Mouse (Mus musculus): ENCODE results near the gene Ss18l1. TPM values are rescaled to one million over a fixed set of nuclear protein-coding genes. Genes with fewer than 3 reads are reported as not detected.
A peak's percentile ranks its signal among the peaks of the same experiment; 100 is the strongest.

Gene Ss18l1
- polyA plus RNA-seq, 1 experiment from 2014 or later = 4.3 TPM

GRCm38 (mm10) chr2:180017632-180018031, 24.7 kb upstream of the Ss18l1 start:
- ATAC-seq (ENCODE audit: insufficient read depth, low FRiP score) = no peak
- Histone ChIP-seq H3K27me3 (ENCODE audit: control insufficient read depth, insufficient read depth, low read length) (peaks cover 6% of the 10 kb centered on the region), H3K9me3 (replicated peaks; ENCODE audit: control insufficient read depth, low read length) (no peaks in the 10 kb centered on the region), H3K9ac (ENCODE audit: low read length) (no peak overlapping the region), H3K27ac (ENCODE audit: low read length) (peak overlapping the region; percentile 44; the same call in 1 of the 2 replicates), H3K4me1 (ENCODE audit: control insufficient read depth, insufficient read depth, low read length) (peaks cover 14% of the 10 kb centered on the region), H3K4me2 (ENCODE audit: low read depth, low read length) (no peak overlapping the region), H3K4me3 (replicated peaks; ENCODE audit: low read length) (no peak overlapping the region), H3K36me3 (ENCODE audit: control insufficient read depth, insufficient read depth, low read length) (no peaks in the 10 kb centered on the region)
- 33% methylated on average over 4 of the region's 4 CpGs for WGBS

- Histone ChIP-seq H3K27ac (ENCODE audit: low read length) (no peak overlapping the region), H3K36me3 (ENCODE audit: control insufficient read depth, insufficient read depth, low read length) (no peaks in the 10 kb centered on the region), H3K9ac (ENCODE audit: low read length) (no peak overlapping the region), H3K4me1 (ENCODE audit: control insufficient read depth, insufficient read depth, low read length) (peaks cover 14% of the 10 kb centered on the region), H3K4me3 (replicated peaks; ENCODE audit: low read length) (no peak overlapping the region), H3K4me2 (ENCODE audit: low read depth, low read length) (no peak overlapping the region), H3K27me3 (ENCODE audit: control insufficient read depth, insufficient read depth, low read length) (peaks cover 8% of the 10 kb centered on the region), H3K9me3 (replicated peaks; ENCODE audit: control insufficient read depth, low read length) (no peaks in the 10 kb centered on the region)
- WGBS = 88% methylated on average over 9 of the region's 9 CpGs
- no peak for ATAC-seq (ENCODE audit: insufficient read depth, low FRiP score)
These were observed 23.7 kb upstream of the Ss18l1 start for GRCm38 (mm10) chr2:180018573-180018972.

- H3K27ac ChIP-seq (ENCODE audit: low read length) = no peak overlapping the region
- H3K4me2 ChIP-seq (ENCODE audit: low read depth, low read length) = no peak overlapping the region
- WGBS = 72% methylated on average over 7 of the region's 7 CpGs
- no peak overlapping the region for H3K9ac ChIP-seq (ENCODE audit: low read length)
- peaks cover 8% of the 10 kb centered on the region for H3K27me3 ChIP-seq (ENCODE audit: control insufficient read depth, insufficient read depth, low read length)
- H3K36me3 ChIP-seq (ENCODE audit: control insufficient read depth, insufficient read depth, low read length) = no peaks in the 10 kb centered on the region
- H3K4me1 ChIP-seq (ENCODE audit: control insufficient read depth, insufficient read depth, low read length) = peaks cover 17% of the 10 kb centered on the region
- no peak overlapping the region for H3K4me3 ChIP-seq (replicated peaks; ENCODE audit: low read length)
- H3K9me3 ChIP-seq (replicated peaks; ENCODE audit: control insufficient read depth, low read length) = no peaks in the 10 kb centered on the region
- no peak for ATAC-seq (ENCODE audit: insufficient read depth, low FRiP score)
These were observed 22.1 kb upstream of the Ss18l1 start for GRCm38 (mm10) chr2:180020091-180020661.

GRCm38 (mm10) chr2:180020919-180021318, 21.4 kb upstream of the Ss18l1 start:
- Histone ChIP-seq H3K4me3 (replicated peaks; ENCODE audit: low read length) (no peak overlapping the region), H3K9me3 (replicated peaks; ENCODE audit: control insufficient read depth, low read length) (no peaks in the 10 kb centered on the region), H3K27me3 (ENCODE audit: control insufficient read depth, insufficient read depth, low read length) (peaks cover 8% of the 10 kb centered on the region), H3K36me3 (ENCODE audit: control insufficient read depth, insufficient read depth, low read length) (no peaks in the 10 kb centered on the region), H3K27ac (ENCODE audit: low read length) (no peak overlapping the region), H3K9ac (ENCODE audit: low read length) (no peak overlapping the region), H3K4me2 (ENCODE audit: low read depth, low read length) (no peak overlapping the region), H3K4me1 (ENCODE audit: control insufficient read depth, insufficient read depth, low read length) (peaks cover 20% of the 10 kb centered on the region)
- WGBS = 73% methylated on average over 8 of the region's 8 CpGs
- no peak for ATAC-seq (ENCODE audit: insufficient read depth, low FRiP score)

- peaks cover 24% of the 10 kb centered on the region for H3K4me1 ChIP-seq (ENCODE audit: control insufficient read depth, insufficient read depth, low read length)
- H3K9me3 ChIP-seq (replicated peaks; ENCODE audit: control insufficient read depth, low read length) = no peaks in the 10 kb centered on the region
- H3K27ac ChIP-seq (ENCODE audit: low read length) = no peak overlapping the region
- no peak overlapping the region for H3K9ac ChIP-seq (ENCODE audit: low read length)
- no peaks in the 10 kb centered on the region for H3K36me3 ChIP-seq (ENCODE audit: control insufficient read depth, insufficient read depth, low read length)
- WGBS = 62% methylated on average over 6 of the region's 6 CpGs
- H3K4me2 ChIP-seq (ENCODE audit: low read depth, low read length) = no peak overlapping the region
- H3K4me3 ChIP-seq (replicated peaks; ENCODE audit: low read length) = no peak overlapping the region
- ATAC-seq (ENCODE audit: insufficient read depth, low FRiP score) = no peak
- H3K27me3 ChIP-seq (ENCODE audit: control insufficient read depth, insufficient read depth, low read length) = peaks cover 8% of the 10 kb centered on the region
These were observed 19.6 kb upstream of the Ss18l1 start for GRCm38 (mm10) chr2:180022751-180023150.

- Histone ChIP-seq H3K36me3 (ENCODE audit: control insufficient read depth, insufficient read depth, low read length) (no peaks in the 10 kb centered on the region), H3K4me3 (replicated peaks; ENCODE audit: low read length) (peak within 1 kb of the TSS; percentile 92), H3K9ac (ENCODE audit: low read length) (peak within 1 kb of the TSS; percentile 93), H3K27ac (ENCODE audit: low read length) (peak within 1 kb of the TSS; percentile 90), H3K4me1 (ENCODE audit: control insufficient read depth, insufficient read depth, low read length) (peaks cover 24% of the 10 kb centered on the region), H3K9me3 (replicated peaks; ENCODE audit: control insufficient read depth, low read length) (no peaks in the 10 kb centered on the region), H3K4me2 (ENCODE audit: low read depth, low read length) (peak within 1 kb of the TSS; percentile 92), H3K27me3 (ENCODE audit: control insufficient read depth, insufficient read depth, low read length) (peaks cover 8% of the 10 kb centered on the region)
- peak; percentile 95 for ATAC-seq (ENCODE audit: insufficient read depth, low FRiP score)
- WGBS = under 1% methylated on average over 73 of the region's 80 CpGs
These were observed 17.8 kb upstream of the Ss18l1 start, which contains the start of gene Lsm14b for GRCm38 (mm10) chr2:180024401-180025098. Lsm14b (plus strand) TSS chr2:180024987.

- H3K9ac ChIP-seq (ENCODE audit: low read length) = peak overlapping the region; percentile 93
- H3K36me3 ChIP-seq (ENCODE audit: control insufficient read depth, insufficient read depth, low read length) = no peaks in the 10 kb centered on the region
- under 1% methylated on average over 84 of the region's 84 CpGs for WGBS
- H3K4me2 ChIP-seq (ENCODE audit: low read depth, low read length) = peak overlapping the region; percentile 92
- ATAC-seq (ENCODE audit: insufficient read depth, low FRiP score) = peak; percentile 3; the same call in 1 of the 2 replicates
- peak overlapping the region; percentile 90 for H3K27ac ChIP-seq (ENCODE audit: low read length)
- H3K27me3 ChIP-seq (ENCODE audit: control insufficient read depth, insufficient read depth, low read length) = peaks cover 8% of the 10 kb centered on the region
- no peaks in the 10 kb centered on the region for H3K9me3 ChIP-seq (replicated peaks; ENCODE audit: control insufficient read depth, low read length)
- peaks cover 24% of the 10 kb centered on the region for H3K4me1 ChIP-seq (ENCODE audit: control insufficient read depth, insufficient read depth, low read length)
- peak overlapping the region; percentile 92 for H3K4me3 ChIP-seq (replicated peaks; ENCODE audit: low read length)
These were observed 17.0 kb upstream of the Ss18l1 start for GRCm38 (mm10) chr2:180025135-180025860.

- ATAC-seq (ENCODE audit: insufficient read depth, low FRiP score) = no peak
- peaks cover 24% of the 10 kb centered on the region for H3K4me1 ChIP-seq (ENCODE audit: control insufficient read depth, insufficient read depth, low read length)
- H3K27me3 ChIP-seq (ENCODE audit: control insufficient read depth, insufficient read depth, low read length) = peaks cover 7% of the 10 kb centered on the region
- H3K9me3 ChIP-seq (replicated peaks; ENCODE audit: control insufficient read depth, low read length) = no peaks in the 10 kb centered on the region
- H3K36me3 ChIP-seq (ENCODE audit: control insufficient read depth, insufficient read depth, low read length) = no peaks in the 10 kb centered on the region
- H3K4me3 ChIP-seq (replicated peaks; ENCODE audit: low read length) = peak overlapping the region; percentile 92
- 0 out of 2 replicates have a peak overlapping the region, but pooled peaks have one; percentile 90 for H3K27ac ChIP-seq (ENCODE audit: low read length)
- WGBS = 5% methylated on average over 6 of the region's 6 CpGs
- peak overlapping the region; percentile 93 for H3K9ac ChIP-seq (ENCODE audit: low read length)
- peak overlapping the region; percentile 92 for H3K4me2 ChIP-seq (ENCODE audit: low read depth, low read length)
These were observed 16.5 kb upstream of the Ss18l1 start for GRCm38 (mm10) chr2:180025861-180026200.

- Histone ChIP-seq H3K4me2 (ENCODE audit: low read depth, low read length) (0 out of 2 replicates have a peak overlapping the region, but pooled peaks have one; percentile 92), H3K27me3 (ENCODE audit: control insufficient read depth, insufficient read depth, low read length) (peaks cover under 1% of the 10 kb centered on the region; the same call in 1 of the 2 replicates), H3K27ac (ENCODE audit: low read length) (no peak overlapping the region), H3K36me3 (ENCODE audit: control insufficient read depth, insufficient read depth, low read length) (peaks cover 11% of the 10 kb centered on the region; the same call in 1 of the 2 replicates), H3K4me1 (ENCODE audit: control insufficient read depth, insufficient read depth, low read length) (peaks cover 24% of the 10 kb centered on the region), H3K9me3 (replicated peaks; ENCODE audit: control insufficient read depth, low read length) (no peaks in the 10 kb centered on the region), H3K4me3 (replicated peaks; ENCODE audit: low read length) (no peak overlapping the region), H3K9ac (ENCODE audit: low read length) (no peak overlapping the region)
- ATAC-seq (ENCODE audit: insufficient read depth, low FRiP score) = no peak
- WGBS = 70% methylated on average over 9 of the region's 9 CpGs
These were observed 14.5 kb upstream of the Ss18l1 start for GRCm38 (mm10) chr2:180027768-180028167.
